Mouse (Mus musculus): Measurements from ENCODE around the gene Arl1.
"Not testable (repeated sequence)": the region's sequence is repeated elsewhere in the genome, so short reads cannot be mapped to it uniquely, and the experiment has no call there.

Gene Arl1

DNA sequence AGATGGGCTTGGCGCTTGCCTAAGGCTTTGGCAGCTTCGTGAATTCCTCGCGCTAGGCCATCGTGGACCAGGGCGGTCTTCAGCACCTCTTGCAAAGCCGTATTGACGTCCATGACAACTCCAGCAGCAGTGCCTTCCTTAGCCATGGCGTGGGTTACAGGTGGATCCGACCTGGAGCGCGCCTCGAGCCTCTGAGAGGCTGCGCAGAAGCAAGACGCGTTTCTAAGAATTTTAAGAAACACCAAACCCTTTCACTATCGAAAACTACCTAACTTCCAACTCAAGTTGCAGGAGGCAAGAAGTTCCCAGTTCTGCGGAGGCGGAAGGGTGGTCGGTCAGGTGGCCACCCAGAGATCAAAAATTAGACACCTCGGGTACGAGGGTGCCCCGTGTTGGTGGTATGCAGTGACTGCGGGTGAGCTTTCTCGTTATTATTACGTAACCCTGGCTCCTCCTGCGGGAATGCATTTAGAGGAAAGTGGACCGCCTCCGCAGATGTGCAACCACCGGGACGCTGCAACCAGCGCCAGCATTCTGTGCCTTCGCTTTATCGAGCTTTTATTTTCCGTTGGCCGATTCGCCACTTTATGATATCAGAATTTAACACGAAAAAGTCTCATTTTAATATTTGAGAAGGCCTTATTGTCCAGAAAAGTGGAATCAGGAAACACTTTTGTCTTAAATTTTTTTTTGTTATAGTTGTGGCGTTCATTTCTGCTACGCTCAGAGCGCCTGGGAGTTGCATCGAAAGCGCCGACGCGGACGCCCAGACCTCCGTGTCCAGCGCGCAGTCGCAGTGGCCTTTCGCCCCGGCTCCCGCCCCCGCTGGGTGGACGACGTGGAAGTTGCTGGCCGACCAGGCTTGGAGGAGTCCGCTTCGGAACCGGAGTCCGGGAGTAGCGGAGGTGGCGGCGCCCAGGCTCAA, at the start of gene Arl1:
TSS of gene Arl1 (plus strand) at position 288 of the 925 bp plus-strand sequence.
- DNase-seq, result peak; percentile 95

- no peak for DNase-seq
Observed at GRCm38 (mm10) chr10:88682904-88683563, 47.6 kb upstream of the Arl1 start.

- DNase-seq, result no peak
Observed at GRCm38 (mm10) chr10:88684925-88685324, 45.7 kb upstream of the Arl1 start, which contains the start of gene Spic. Gene Spic (minus strand): TSS chr10:88685015.

GRCm38 (mm10) chr10:88700938-88701337, 29.7 kb upstream of the Arl1 start:
- no peak for DNase-seq

GRCm38 (mm10) chr10:88708671-88709523, 21.8 kb upstream of the Arl1 start:
- no peak for DNase-seq

GRCm38 (mm10) chr10:88712359-88712758, 18.3 kb upstream of the Arl1 start:
- DNase-seq, result no peak

- no peak for DNase-seq
Observed at GRCm38 (mm10) chr10:88714744-88715143, 15.9 kb upstream of the Arl1 start.

DNA sequence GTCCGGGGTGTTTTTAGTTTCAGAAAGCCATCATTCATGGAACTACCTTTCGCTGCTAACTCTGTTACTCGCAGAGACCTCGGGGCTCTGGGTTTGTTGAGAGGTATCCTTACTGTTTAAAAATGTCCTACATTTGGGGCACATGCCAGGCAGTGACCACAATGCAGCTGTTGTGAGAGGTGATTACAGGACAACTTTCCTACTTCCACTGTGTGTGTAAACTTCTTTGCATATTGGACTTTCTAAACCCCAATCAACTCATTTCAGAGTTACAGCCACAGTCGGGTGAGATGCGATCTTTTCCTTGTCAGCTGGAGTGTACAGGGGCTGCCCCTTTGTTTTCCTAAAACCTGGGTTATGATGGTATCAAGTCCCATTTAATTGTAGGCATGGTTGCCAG, 15.0 kb upstream of the Arl1 start:
- DNase-seq, result no peak

DNA sequence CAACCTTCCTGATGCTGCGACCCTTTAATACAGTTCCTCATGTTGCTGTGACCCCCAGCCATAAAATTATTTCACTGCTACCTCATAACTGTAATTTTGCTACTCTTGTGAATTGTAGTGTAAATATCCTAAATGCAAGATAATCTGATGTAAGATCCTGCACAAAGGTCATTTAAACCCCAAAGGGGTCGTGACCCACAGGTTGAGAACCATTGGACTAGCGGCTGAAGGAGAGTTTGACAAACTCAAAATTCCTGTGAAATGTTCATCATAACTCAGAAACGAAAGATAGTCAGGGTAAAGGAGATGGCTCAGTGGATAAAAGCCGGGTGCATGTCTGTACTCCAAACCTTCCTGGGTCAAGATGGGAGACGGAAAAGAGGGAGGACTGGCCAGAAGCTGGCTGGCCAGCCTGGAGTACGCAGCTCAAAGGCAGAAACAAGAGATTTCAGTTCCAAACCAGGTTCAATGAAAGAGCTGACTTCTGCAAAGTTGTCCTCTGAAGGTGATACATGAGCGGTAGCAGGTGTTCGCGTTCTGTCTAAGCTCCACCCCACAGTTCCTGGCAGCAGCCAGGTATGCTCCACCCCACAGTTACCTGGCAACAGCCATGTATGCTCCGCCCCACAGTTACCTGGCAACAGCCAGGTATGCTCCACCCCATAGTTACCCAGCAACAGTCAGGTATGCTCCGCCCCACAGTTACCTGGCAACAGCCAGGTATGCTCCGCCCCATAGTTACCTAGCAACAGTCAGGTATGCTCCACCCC, 13.5 kb upstream of the Arl1 start:
- DNase-seq, result no peak

GRCm38 (mm10) chr10:88717756-88718025, 13.0 kb upstream of the Arl1 start:
- no peak for DNase-seq

DNA sequence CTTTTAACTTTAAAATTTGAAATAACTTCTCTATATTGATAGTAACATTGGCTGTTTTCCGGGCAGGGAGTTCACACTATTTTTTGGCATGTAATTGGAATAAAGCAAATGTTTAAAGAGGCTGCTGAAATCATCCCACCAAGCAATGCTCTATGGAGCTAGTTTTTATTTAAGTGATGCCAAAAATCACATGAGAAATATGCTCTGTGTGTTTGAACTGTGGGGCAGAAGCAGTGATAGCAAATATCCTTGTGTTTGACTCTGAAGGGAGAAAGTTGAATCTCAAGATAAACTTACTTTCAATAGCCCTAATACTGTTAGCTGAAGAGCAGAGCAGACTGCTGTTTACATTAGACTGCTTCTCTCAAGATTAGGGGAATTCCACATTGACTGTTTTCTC, 11.0 kb upstream of the Arl1 start:
- DNase-seq, result no peak

GRCm38 (mm10) chr10:88725343-88725742, 5.3 kb upstream of the Arl1 start:
- DNase-seq, result peak; percentile 49

GRCm38 (mm10) chr10:88727128-88727527, 3.5 kb upstream of the Arl1 start:
- peak; percentile 55 for DNase-seq

- DNase-seq, result no peak
Observed at GRCm38 (mm10) chr10:88728166-88728565, 2.5 kb upstream of the Arl1 start.

DNA sequence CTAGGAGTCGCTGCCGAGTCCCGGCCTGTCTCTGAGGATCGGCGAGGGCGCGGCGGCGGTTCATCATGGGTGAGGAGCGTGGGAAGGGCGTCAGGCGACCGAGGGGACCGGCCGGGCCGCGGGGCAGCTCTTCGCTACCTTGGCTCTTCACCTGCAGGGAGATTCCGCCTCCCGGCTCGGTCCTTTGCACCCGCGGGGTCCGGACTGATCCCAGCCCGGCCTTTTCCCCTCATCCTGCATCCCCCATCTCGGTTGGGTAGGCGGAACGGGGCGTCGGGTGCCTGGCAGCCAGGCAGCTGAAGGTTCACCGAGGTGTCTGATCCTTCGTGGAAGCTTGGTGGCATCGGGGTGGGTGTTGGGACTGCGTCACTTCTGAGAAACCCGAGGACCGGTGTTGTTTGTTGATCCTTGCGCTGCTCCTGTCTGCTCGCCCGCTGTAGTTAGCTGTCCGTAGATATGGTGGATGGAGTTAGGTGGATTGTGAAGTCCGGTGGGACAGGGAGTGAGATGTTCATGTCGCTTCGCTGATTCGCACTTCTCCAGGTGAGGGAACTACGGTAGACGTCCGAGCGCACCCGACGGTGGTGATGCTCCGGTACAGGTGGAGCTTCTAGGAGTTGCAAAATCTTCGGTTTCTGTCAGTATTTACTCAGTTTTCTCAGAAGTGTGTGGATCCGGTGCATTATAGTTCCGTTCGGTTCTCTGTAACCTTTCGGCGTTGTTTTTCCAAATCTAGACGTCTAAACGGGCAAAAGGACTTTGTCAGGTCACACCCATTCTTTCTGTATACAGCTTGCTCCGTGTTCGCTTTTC, 1.0 kb downstream of the Arl1 start:
- no peak for DNase-seq

GRCm38 (mm10) chr10:88732309-88732622, 1.6 kb downstream of the Arl1 start:
- no peak for DNase-seq

GRCm38 (mm10) chr10:88739074-88739473, 8.4 kb downstream of the Arl1 start:
- not testable (repeated sequence) for DNase-seq

GRCm38 (mm10) chr10:88739818-88740217, 9.2 kb downstream of the Arl1 start:
- no peak for DNase-seq

GRCm38 (mm10) chr10:88740781-88741180, 10.1 kb downstream of the Arl1 start:
- no peak for DNase-seq

GRCm38 (mm10) chr10:88741426-88741825, 10.8 kb downstream of the Arl1 start:
- no peak for DNase-seq

- DNase-seq, result no peak
Observed at GRCm38 (mm10) chr10:88761524-88762212, 31.0 kb downstream of the Arl1 start.
